Mouse (Mus musculus): Measurements from ENCODE around the gene Smarcd3.

The Smarcd3 gene

GRCm38 (mm10) chr5:24594346-24594745 lies 29.9 kb downstream of the Smarcd3 start:
- CTCF ChIA-PET, result interaction anchor here in 2 of 4 experiments (0.9 to 1.2 kb wide), 2 partner anchors 64 to 111 kb away, joined by 3 read pairs; no protein-coding TSS in a partner anchor
- POLR2A ChIA-PET, result interaction anchor here in 1 of 4 experiments (0.5 to 1.7 kb wide), 3 partner anchors 17 to 95 kb away, joined by 3 to 6 read pairs (median 5); partner anchors contain the start of gene Abcf2

DNA sequence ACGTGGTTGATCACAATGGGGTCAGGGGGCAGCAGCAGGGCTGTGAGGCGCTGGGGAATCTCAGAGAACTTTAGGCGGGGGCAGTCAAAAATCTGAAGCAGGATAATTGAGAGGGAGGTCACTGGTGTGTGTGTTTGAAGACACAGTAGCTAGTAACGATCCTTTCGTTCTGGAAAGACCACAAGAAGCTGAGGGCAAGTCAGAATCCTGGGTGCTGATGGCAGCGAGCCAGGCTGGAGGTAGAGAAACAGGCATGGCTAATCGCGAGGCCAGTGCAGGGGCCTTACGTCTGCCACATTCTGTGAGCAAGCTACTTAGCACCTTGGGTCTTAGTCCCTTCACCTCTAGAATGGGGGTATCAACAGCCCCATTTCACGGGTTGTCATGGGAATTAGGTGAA lies 30.3 kb downstream of the Smarcd3 start:
- CTCF ChIA-PET, result interaction anchor here in 2 of 4 experiments (0.9 to 1.2 kb wide), 3 partner anchors 9 to 110 kb away, joined by 3 read pairs; no protein-coding TSS in a partner anchor
- POLR2A ChIA-PET, result interaction anchor here in 2 of 4 experiments (0.5 to 1.7 kb wide), 7 partner anchors 9 to 95 kb away, joined by 3 to 6 read pairs (median 4); partner anchors contain the start of gene Abcf2 (in 1 of the 2)

DNA sequence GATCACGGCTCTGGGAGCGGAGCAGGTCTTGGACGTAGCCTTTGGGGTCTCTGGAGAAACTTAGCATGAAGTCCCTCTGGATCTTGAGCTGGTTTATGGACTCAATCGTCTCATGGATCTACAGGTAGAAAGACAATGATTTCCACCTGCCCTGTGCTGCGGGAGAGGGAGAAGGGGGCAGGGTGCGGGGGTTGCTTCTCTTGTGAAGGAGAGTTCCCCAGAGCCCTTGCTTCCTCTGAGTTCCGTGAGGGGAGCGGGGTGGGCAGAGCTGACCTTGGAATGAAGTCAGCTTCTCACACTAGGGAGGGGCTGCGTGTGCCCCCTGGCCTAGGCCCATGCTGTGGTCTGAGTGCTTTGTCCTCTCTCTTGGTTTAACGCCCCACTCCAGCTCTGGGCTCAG lies 31.0 kb downstream of the Smarcd3 start:
- ChIA-PET POLR2A (interaction anchor here in 2 of 4 experiments (0.6 to 1.7 kb wide), 6 partner anchors 9 to 46 kb away, joined by 3 to 6 read pairs (median 4); partner anchors contain the start of gene Abcf2 (in 1 of the 2)), CTCF (interaction anchor here in 2 of 4 experiments (0.9 to 1.2 kb wide), 3 partner anchors 9 to 110 kb away, joined by 3 read pairs; no protein-coding TSS in a partner anchor)

- CTCF ChIA-PET, result interaction anchor here in 1 of 4 experiments (0.6 to 1.1 kb wide), 2 partner anchors 10 to 198 kb away, joined by 3 to 4 read pairs; no protein-coding TSS in a partner anchor
Measured at GRCm38 (mm10) chr5:24592471-24593160, 31.6 kb downstream of the Smarcd3 start.

DNA sequence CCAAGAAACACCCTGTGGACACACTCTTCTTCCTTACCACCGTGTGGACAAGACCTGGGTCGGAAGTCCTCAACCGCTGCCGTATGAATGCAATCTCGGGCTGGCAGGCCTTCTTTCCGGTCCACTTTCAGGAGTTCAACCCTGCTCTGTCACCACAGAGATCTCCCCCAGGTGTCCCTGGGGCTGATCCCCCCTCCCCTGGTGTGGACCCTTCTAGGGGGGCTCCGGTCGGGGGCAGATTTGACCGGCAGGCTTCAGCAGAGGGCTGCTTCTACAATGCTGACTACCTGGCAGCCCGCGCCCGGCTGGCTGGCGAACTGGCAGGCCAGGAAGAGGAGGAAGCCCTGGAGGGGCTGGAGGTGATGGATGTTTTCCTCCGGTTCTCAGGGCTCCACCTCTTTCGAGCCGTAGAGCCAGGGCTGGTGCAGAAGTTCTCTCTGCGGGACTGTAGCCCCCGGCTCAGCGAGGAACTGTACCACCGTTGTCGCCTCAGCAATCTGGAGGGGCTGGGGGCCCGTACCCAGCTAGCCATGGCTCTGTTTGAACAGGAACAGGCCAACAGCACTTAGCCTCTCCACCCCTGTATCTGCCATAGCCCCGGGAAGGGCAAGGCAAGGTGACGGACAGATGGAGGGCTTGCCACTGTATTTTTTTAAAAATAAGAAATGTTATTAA lies 32.3 kb downstream of the Smarcd3 start:
- ChIA-PET CTCF (interaction anchor here in 1 of 4 experiments (0.6 to 1.6 kb wide), 3 partner anchors 62 to 198 kb away, joined by 4 to 5 read pairs (median 4); no protein-coding TSS in a partner anchor), POLR2A (interaction anchor here in 3 of 4 experiments (0.5 to 2.3 kb wide), 6 partner anchors 9 to 17 kb away, joined by 3 to 9 read pairs (median 4); partner anchors contain the start of gene Abcf2 (in 2 of the 3))

More at GRCm38 (mm10) chr5:24592471-24593160, 31.6 kb downstream of the Smarcd3 start:
- POLR2A ChIA-PET, result interaction anchor here in 1 of 4 experiments (1.4 to 1.7 kb wide), 2 partner anchors 11 to 15 kb away, joined by 4 to 6 read pairs; partner anchors contain the start of gene Abcf2

DNA sequence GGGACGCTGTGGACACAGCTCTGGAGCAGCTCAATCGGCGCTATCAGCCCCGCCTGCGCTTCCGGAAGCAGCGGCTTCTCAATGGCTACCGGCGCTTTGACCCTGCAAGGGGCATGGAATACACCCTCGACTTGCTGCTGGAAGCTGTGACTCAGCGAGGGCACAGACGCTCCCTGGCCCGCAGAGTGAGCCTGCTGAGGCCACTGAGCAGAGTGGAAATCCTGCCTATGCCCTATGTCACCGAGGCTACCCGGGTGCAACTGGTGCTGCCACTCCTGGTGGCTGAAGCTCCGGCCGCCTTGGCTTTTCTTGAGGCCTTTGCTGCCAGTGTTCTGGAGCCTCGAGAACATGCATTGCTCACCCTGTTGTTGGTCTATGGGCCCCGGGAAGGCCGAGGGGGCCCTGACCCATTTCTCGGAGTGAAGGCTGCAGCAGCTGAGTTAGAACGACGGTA lies 32.9 kb downstream of the Smarcd3 start:
- ChIA-PET POLR2A (interaction anchor here (0.7 to 2.3 kb wide), 10 partner anchors 12 to 942 kb away, joined by 3 to 9 read pairs (median 3); partner anchors contain the start of genes Abcf2 (in 3 of the 4) and Nub1 (in 1 of the 4)), CTCF (interaction anchor here in 1 of 4 experiments (0.5 to 1.6 kb wide), 4 partner anchors 12 to 856 kb away, joined by 3 to 5 read pairs (median 4); no protein-coding TSS in a partner anchor)

DNA sequence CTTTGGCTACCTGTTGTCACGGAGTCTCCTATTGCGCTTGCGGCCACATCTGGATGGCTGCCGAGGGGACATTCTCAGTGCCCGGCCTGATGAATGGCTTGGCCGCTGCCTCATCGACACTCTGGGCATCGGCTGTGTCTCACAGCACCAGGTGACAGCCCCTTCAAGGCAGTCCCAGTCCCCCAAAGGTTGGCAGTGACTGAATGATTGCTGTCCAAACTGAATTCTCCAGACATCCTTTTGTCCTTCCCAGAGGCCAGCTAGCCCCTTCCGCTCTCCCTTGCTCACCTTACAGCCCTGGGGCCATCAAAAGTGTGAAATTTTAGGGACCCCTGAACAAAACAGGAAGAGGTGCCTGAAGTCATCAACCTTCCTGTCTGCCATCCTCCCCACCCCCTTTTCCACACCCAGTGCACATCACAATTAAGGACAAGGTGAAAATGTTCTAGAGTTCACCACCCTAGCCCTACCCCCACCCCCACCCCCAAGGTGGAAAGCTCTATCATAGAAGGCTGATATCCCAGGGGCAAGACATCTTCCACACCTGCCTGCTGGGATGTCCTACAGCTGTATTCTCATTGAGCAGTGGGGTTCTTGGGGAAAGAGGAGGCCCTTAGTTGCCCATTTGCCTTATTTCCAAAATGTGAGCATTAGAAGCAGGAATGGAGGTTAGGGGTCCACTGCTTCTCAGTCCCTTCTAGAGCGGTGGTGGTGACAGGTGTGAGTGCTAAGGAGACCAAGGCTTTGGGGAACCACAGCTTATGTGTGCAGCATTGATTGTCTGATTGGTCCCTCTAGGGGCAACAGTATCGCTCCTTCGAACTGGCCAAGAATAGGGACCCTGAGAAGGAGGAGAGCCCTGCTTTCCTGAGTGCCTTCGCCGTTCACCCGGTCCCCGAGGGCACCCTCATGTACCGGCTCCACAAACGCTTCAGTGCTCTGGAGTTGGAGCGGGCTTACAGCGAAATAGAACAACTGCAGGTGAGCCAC lies 34.4 kb downstream of the Smarcd3 start:
- POLR2A ChIA-PET, result interaction anchor here in 3 of 4 experiments (0.6 to 2.3 kb wide), 6 partner anchors 12 to 30 kb away, joined by 3 to 9 read pairs (median 4); partner anchors contain the start of gene Abcf2 (in 2 of the 3)

DNA sequence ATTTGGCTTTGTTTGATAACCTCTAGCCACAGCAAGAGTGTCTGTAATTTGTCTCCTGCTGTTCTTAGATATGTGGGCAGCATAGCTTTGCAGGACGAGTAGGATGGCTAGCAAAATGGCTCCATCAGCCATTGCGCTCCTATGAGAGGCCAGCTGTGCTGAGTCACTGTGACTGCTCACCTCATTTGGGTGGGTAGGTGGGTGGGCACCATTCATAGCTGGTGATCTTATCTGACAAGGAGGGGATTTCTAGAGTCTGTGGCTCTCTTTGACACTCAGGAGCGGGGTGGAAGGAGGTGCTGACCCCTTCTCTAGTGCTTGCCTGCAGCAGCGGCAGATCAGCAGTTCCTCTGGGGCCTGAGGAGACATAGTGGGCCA lies 37.0 kb downstream of the Smarcd3 start:
- ChIA-PET CTCF (interaction anchor here (0.6 to 2.3 kb wide), 12 partner anchors 10 to 203 kb away, joined by 3 to 21 read pairs (median 4); partner anchors contain the start of gene Abcb8 (in 1 of the 4)), POLR2A (interaction anchor here (0.6 to 2.7 kb wide), 19 partner anchors 8 to 836 kb away, joined by 3 to 21 read pairs (median 4); partner anchors contain the start of genes Abcf2 (in 3 of the 4), Cdk5 (in 1 of the 4), Gbx1 (in 1 of the 4) and Slc4a2 (in 1 of the 4))

More for the DNA sequence above, 34.4 kb downstream of the Smarcd3 start:
- CTCF ChIA-PET, result interaction anchor here in 2 of 4 experiments (0.6 to 1.3 kb wide), 4 partner anchors 14 to 417 kb away, joined by 3 to 5 read pairs (median 4); no protein-coding TSS in a partner anchor

GRCm38 (mm10) chr5:24586547-24587199 lies 37.5 kb downstream of the Smarcd3 start, which contains the start of gene Chpf2:
Gene Chpf2, plus strand, starts transcription at chr5:24586741.
- POLR2A ChIA-PET, result interaction anchor here (0.6 to 2.7 kb wide), 21 partner anchors 9 to 836 kb away, joined by 3 to 21 read pairs (median 4); partner anchors contain the start of genes Abcf2 (in 3 of the 4), Cdk5 (in 1 of the 4), Gbx1 (in 1 of the 4) and Nub1 (in 1 of the 4)
- CTCF ChIA-PET, result interaction anchor here (0.6 to 2.3 kb wide), 16 partner anchors 10 to 697 kb away, joined by 3 to 21 read pairs (median 3); partner anchors contain the start of gene Abcb8 (in 1 of the 4)

- CTCF ChIA-PET, result interaction anchor here (0.8 to 2.3 kb wide), 12 partner anchors 11 to 697 kb away, joined by 3 to 21 read pairs (median 4); partner anchors contain the start of gene Abcb8 (in 1 of the 4)
- POLR2A ChIA-PET, result interaction anchor here in 3 of 4 experiments (0.7 to 2.7 kb wide), 13 partner anchors 8 to 166 kb away, joined by 3 to 21 read pairs (median 4); partner anchors contain the start of genes Abcf2 (in 3 of the 3), Cdk5 (in 1 of the 3), Nub1 (in 1 of the 3) and Slc4a2 (in 1 of the 3)
Measured at GRCm38 (mm10) chr5:24586106-24586505, 38.1 kb downstream of the Smarcd3 start.

- POLR2A ChIA-PET, result interaction anchor here (0.7 to 3.5 kb wide), 42 partner anchors 9 to 951 kb away, joined by 3 to 21 read pairs (median 6); partner anchors contain the start of genes Nub1 (in 4 of the 4), Chpf2 (in 2 of the 4), Rheb (in 2 of the 4) and Tmub1 (in 2 of the 4)
- CTCF ChIA-PET, result interaction anchor here in 1 of 4 experiments (0.5 to 1.8 kb wide), 7 partner anchors 19 to 282 kb away, joined by 3 to 11 read pairs (median 5); partner anchors contain the start of gene Rheb
Measured at GRCm38 (mm10) chr5:24578109-24578963, 45.9 kb downstream of the Smarcd3 start.

DNA sequence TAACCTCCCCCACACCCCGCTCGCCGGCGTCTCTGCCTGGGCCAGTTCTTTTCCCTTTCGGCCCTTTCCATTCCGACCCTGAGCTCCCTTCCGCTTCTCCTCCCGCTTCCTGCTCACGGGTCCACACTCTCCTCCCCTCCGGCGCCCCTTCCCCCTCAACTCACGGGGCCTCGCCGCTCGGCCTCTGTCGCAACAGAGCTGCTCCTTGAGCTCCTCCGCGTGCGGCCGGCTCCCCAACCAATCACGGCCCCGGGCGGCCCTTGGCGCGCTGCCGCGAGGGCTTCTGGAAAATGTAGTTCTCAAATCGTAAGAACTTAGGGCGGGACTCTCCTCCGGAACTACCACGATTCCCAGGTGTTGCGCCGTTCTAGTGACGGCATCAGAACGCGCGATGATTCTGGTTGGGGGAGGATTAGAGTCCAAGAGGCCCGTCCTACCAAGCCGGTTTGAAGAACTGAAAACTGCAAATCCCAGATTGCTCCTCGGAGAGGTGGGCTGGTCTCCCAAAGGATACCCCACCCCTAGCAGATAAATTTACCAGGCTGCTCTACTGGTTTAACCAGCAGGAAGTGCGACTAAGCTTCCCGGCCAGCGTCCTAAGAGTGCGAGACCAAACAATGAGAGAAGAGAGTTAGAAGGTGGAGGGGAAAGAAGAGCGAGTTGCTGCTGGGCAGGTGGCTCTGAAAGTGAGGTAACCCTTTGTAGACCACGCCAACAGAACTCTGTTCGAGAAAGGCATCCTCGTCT lies 46.9 kb downstream of the Smarcd3 start, which contains the start of gene Abcf2:
Gene Abcf2 (minus strand): TSS at position 285 of the 747 bp plus-strand sequence.
- CTCF ChIA-PET, result interaction anchor here (0.5 to 1.8 kb wide), 13 partner anchors 20 to 281 kb away, joined by 3 to 11 read pairs (median 4); partner anchors contain the start of gene Rheb (in 1 of the 4)
- POLR2A ChIA-PET, result interaction anchor here (0.5 to 3.5 kb wide), 75 partner anchors 9 to 1073 kb away, joined by 3 to 21 read pairs (median 4); partner anchors contain the start of genes Nub1 (in 4 of the 4), Chpf2 (in 3 of the 4), Rheb (in 3 of the 4) and Fastk (in 2 of the 4)

GRCm38 (mm10) chr5:24576801-24577182 lies 47.4 kb downstream of the Smarcd3 start:
- POLR2A ChIA-PET, result interaction anchor here (0.5 to 3.5 kb wide), 64 partner anchors 9 to 1072 kb away, joined by 3 to 21 read pairs (median 5); partner anchors contain the start of genes Nub1 (in 4 of the 4), Chpf2 (in 3 of the 4), Rheb (in 3 of the 4) and Fastk (in 2 of the 4)
- CTCF ChIA-PET, result interaction anchor here (0.9 to 1.8 kb wide), 10 partner anchors 21 to 182 kb away, joined by 3 to 11 read pairs (median 4); no protein-coding TSS in a partner anchor
